Mouse (Mus musculus): ENCODE measurements around the gene Krt1. TPM values are rescaled to one million over a fixed set of nuclear protein-coding genes. Genes with fewer than 3 reads are reported as not detected.

Krt1 gene
- polyA plus RNA-seq, 1 experiment from 2014 or later: 0.42 TPM

DNA sequence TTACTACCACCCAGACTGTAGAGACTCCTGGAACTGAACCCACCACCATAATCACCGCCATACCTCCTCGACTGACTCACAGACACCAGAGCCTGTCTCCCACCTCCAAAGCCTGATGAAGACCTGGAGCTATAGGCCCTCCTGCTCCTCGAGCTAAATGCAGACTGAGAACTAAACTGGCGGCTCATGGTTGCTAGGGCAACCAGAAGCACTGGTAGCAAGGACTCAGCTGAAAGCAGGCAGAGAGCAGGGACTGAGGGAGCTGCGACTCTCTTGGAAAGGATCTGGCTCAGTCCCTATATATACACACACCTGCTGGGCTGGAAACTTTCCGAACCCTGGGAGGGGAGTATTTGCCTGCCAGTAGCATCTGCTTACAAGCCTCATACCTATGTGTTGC, 18.8 kb upstream of the Krt1 start, which contains the start of gene Krt77:
Gene Krt77, minus strand, starts transcription at position 275 of the 400 bp plus-strand sequence.
- H3K4me2 ChIP-seq (replicated peaks; ENCODE audit: low read depth, low read length): no peak within 1 kb of the TSS
- H3K27ac ChIP-seq (ENCODE audit: low read length): no peak within 1 kb of the TSS
- no peaks in the 10 kb centered on the region for H3K27me3 ChIP-seq (replicated peaks; ENCODE audit: insufficient read depth, low read length)
- H3K9ac ChIP-seq (replicated peaks; ENCODE audit: low read depth): no peak within 1 kb of the TSS
- H3K4me3 ChIP-seq (ENCODE audit: low read depth, low read length): no peak within 1 kb of the TSS
- no peak for TF ChIP-seq EP300 (IDR thresholded peaks at IDR 0.05)
- no peak for TF ChIP-seq CTCF (IDR thresholded peaks at IDR 0.05)
- H3K9me3 ChIP-seq (ENCODE audit: low read length): no peaks in the 10 kb centered on the region
- H3K4me1 ChIP-seq (ENCODE audit: insufficient read depth, low read depth, low read length): no peaks in the 10 kb centered on the region
- 31% methylated on average over 6 of the region's 6 CpGs for WGBS
- H3K36me3 ChIP-seq (ENCODE audit: insufficient read depth, low read length): no peaks in the 10 kb centered on the region
- ATAC-seq (no peak), DNase-seq (ENCODE audit: low spot score) (no peak)

- H3K27ac ChIP-seq (ENCODE audit: low read length): no peak overlapping the region
- no peak overlapping the region for H3K9ac ChIP-seq (replicated peaks; ENCODE audit: low read depth)
- H3K9me3 ChIP-seq (ENCODE audit: low read length): no peaks in the 10 kb centered on the region
- no peaks in the 10 kb centered on the region for H3K4me1 ChIP-seq (ENCODE audit: insufficient read depth, low read depth, low read length)
- no peak overlapping the region for H3K4me2 ChIP-seq (replicated peaks; ENCODE audit: low read depth, low read length)
- no peaks in the 10 kb centered on the region for H3K27me3 ChIP-seq (replicated peaks; ENCODE audit: insufficient read depth, low read length)
- 68% methylated on average over 7 of the region's 7 CpGs for WGBS
- ATAC-seq: no peak
- DNase-seq (ENCODE audit: low spot score): no peak
- TF ChIP-seq EP300 (IDR thresholded peaks at IDR 0.05): no peak
- TF ChIP-seq CTCF (IDR thresholded peaks at IDR 0.05): no peak
- no peak overlapping the region for H3K4me3 ChIP-seq (ENCODE audit: low read depth, low read length)
- H3K36me3 ChIP-seq (ENCODE audit: insufficient read depth, low read length): no peaks in the 10 kb centered on the region
Measured at GRCm38 (mm10) chr15:101866754-101867153, 16.2 kb upstream of the Krt1 start.

DNA sequence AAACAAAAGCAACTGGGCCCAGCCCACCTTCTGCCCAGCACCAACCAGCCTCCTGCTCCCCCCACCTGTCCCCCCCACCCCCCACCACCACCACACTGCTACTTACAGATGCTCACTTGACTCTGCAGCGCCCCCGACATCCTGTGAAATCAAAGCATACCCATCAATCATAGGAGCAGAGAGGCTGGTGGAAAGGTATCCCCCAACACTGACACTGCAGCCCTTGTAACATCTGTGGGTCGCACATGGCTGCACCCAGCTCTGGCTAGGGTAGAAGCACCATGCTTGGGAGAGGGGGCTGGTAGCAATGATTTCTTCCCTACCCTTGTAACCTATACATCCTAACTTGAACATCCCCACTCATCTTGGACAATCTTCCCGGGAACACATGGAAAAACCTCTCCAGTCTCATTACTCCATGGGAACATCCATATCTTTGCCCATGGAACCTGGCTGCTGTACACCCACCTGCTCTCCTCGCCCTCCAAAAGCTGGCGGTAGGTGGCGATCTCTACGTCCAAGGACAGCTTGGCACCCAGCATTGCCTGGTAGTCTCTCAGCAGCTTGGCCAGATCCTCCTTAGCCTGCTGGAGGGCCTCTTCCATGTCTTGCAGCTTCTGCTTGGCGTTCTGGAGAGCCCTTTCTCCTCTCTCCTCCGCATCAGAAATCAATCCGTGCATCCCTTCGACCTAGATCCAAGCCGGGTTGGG, 10.0 kb upstream of the Krt1 start:
- H3K4me2 ChIP-seq (replicated peaks; ENCODE audit: low read depth, low read length): no peak overlapping the region
- WGBS: 47% methylated on average over 13 of the region's 13 CpGs
- no peaks in the 10 kb centered on the region for H3K9me3 ChIP-seq (ENCODE audit: low read length)
- H3K9ac ChIP-seq (replicated peaks; ENCODE audit: low read depth): no peak overlapping the region
- H3K4me3 ChIP-seq (ENCODE audit: low read depth, low read length): no peak overlapping the region
- H3K36me3 ChIP-seq (ENCODE audit: insufficient read depth, low read length): no peaks in the 10 kb centered on the region
- TF ChIP-seq EP300 (IDR thresholded peaks at IDR 0.05) (no peak), CTCF (IDR thresholded peaks at IDR 0.05) (peak; percentile 34)
- no peak overlapping the region for H3K27ac ChIP-seq (ENCODE audit: low read length)
- 0 out of 2 replicates have a peak, but pooled peaks cover 11% of the 10 kb centered on the region for H3K27me3 ChIP-seq (replicated peaks; ENCODE audit: insufficient read depth, low read length)
- no peak for DNase-seq (ENCODE audit: low spot score)
- no peaks in the 10 kb centered on the region for H3K4me1 ChIP-seq (ENCODE audit: insufficient read depth, low read depth, low read length)
- no peak for ATAC-seq

- DNase-seq (ENCODE audit: low spot score): peak; percentile 49
- H3K27ac ChIP-seq (ENCODE audit: low read length): no peak overlapping the region
- H3K36me3 ChIP-seq (ENCODE audit: insufficient read depth, low read length): no peaks in the 10 kb centered on the region
Measured at GRCm38 (mm10) chr15:101859735-101860170, 9.2 kb upstream of the Krt1 start.

GRCm38 (mm10) chr15:101858673-101859425, 8.3 kb upstream of the Krt1 start:
- WGBS: 10% methylated on average over 11 of the region's 11 CpGs
- ATAC-seq (no peak), DNase-seq (ENCODE audit: low spot score) (no peak)
- Histone ChIP-seq H3K9me3 (ENCODE audit: low read length) (no peaks in the 10 kb centered on the region), H3K27me3 (replicated peaks; ENCODE audit: insufficient read depth, low read length) (0 out of 2 replicates have a peak, but pooled peaks cover 11% of the 10 kb centered on the region), H3K36me3 (ENCODE audit: insufficient read depth, low read length) (no peaks in the 10 kb centered on the region), H3K4me3 (ENCODE audit: low read depth, low read length) (no peak overlapping the region), H3K4me1 (ENCODE audit: insufficient read depth, low read depth, low read length) (no peaks in the 10 kb centered on the region), H3K27ac (ENCODE audit: low read length) (no peak overlapping the region), H3K9ac (replicated peaks; ENCODE audit: low read depth) (no peak overlapping the region), H3K4me2 (replicated peaks; ENCODE audit: low read depth, low read length) (0 out of 2 replicates have a peak overlapping the region, but pooled peaks have one; percentile 59)
- TF ChIP-seq EP300 (IDR thresholded peaks at IDR 0.05) (no peak), CTCF (IDR thresholded peaks at IDR 0.05) (no peak)

More at GRCm38 (mm10) chr15:101859735-101860170, 9.2 kb upstream of the Krt1 start:
- H3K9me3 ChIP-seq (ENCODE audit: low read length): no peaks in the 10 kb centered on the region
- H3K4me3 ChIP-seq (ENCODE audit: low read depth, low read length): peak overlapping the region; percentile 28
- WGBS: under 1% methylated on average over 32 of the region's 33 CpGs
- H3K4me1 ChIP-seq (ENCODE audit: insufficient read depth, low read depth, low read length): no peaks in the 10 kb centered on the region
- TF ChIP-seq CTCF (IDR thresholded peaks at IDR 0.05) (no peak), EP300 (IDR thresholded peaks at IDR 0.05) (no peak)
- ATAC-seq: peak; percentile 33; the same call in 1 of the 2 replicates
- H3K27me3 ChIP-seq (replicated peaks; ENCODE audit: insufficient read depth, low read length): 0 out of 2 replicates have a peak, but pooled peaks cover 11% of the 10 kb centered on the region
- no peak overlapping the region for H3K9ac ChIP-seq (replicated peaks; ENCODE audit: low read depth)
- H3K4me2 ChIP-seq (replicated peaks; ENCODE audit: low read depth, low read length): peak overlapping the region; percentile 59

DNA sequence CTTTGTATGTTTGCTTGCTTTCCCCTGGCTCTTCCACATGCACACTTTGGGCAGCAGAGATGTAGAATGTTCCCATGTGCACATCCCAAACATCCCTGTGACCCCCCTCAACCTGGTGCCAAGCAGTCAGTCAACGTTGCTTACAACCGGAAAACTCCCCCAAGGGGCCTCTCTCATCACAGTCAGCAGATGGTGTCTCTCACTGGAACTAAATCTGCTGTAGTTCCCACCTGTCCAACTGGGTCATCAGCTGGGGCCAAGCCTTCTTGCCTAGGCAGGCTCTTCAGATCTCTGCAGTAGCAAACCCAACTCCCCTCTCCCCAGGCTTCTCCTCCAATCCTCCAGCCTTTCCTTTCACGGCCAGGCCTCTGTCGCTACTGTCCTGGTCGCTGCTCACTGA, 6.1 kb upstream of the Krt1 start:
- H3K4me2 ChIP-seq (replicated peaks; ENCODE audit: low read depth, low read length): no peak overlapping the region
- 40% methylated on average over 5 of the region's 5 CpGs for WGBS
- no peak overlapping the region for H3K4me3 ChIP-seq (ENCODE audit: low read depth, low read length)
- H3K4me1 ChIP-seq (ENCODE audit: insufficient read depth, low read depth, low read length): no peaks in the 10 kb centered on the region
- ATAC-seq (no peak), DNase-seq (ENCODE audit: low spot score) (no peak)
- no peaks in the 10 kb centered on the region for H3K9me3 ChIP-seq (ENCODE audit: low read length)
- H3K9ac ChIP-seq (replicated peaks; ENCODE audit: low read depth): no peak overlapping the region
- TF ChIP-seq CTCF (IDR thresholded peaks at IDR 0.05): no peak
- TF ChIP-seq EP300 (IDR thresholded peaks at IDR 0.05): no peak
- H3K36me3 ChIP-seq (ENCODE audit: insufficient read depth, low read length): no peaks in the 10 kb centered on the region
- H3K27me3 ChIP-seq (replicated peaks; ENCODE audit: insufficient read depth, low read length): 0 out of 2 replicates have a peak, but pooled peaks cover 11% of the 10 kb centered on the region
- H3K27ac ChIP-seq (ENCODE audit: low read length): no peak overlapping the region
